Mouse (Mus musculus) MEL (cell line): ENCODE results near the gene Vamp2. TPM values are rescaled to one million over a fixed set of nuclear protein-coding genes. Genes with fewer than 3 reads are reported as not detected.

ENCODE experiments used
- DNase-seq: peaks from one replicate; pipeline ENCODE4 v3.0.0; 2011; ENCODE audit warnings: low read depth, low spot score
- H3K27ac ChIP-seq: 2 replicates; pipeline ENCODE4 v1.5.1; 2012; ENCODE audit warnings: low read depth, mild to moderate bottlenecking, control low read depth, low read length, moderate library complexity; ENCODE audit not compliant: control insufficient read depth
- H3K27me3 ChIP-seq, 2 experiments: fragments of 150-350 bp in 1 of 2; sonication (generic) in 1 of 2; 2 replicates each; pipeline ENCODE4 v1.6.1; 2012; ENCODE audit warnings: low read length in 2 of 2, mild to moderate bottlenecking in 2 of 2, improper control_type of control experiment in 1 of 2, moderate library complexity in 1 of 2; ENCODE audit not compliant: insufficient read depth in 2 of 2, control insufficient read depth in 1 of 2
- H3K36me3 ChIP-seq, 2 experiments: 2 replicates each; pipeline ENCODE4 v1.6.1; 2012 to 2014; ENCODE audit warnings: low read length in 2 of 2, improper control_type of control experiment in 1 of 2, inconsistent platforms in 1 of 2, mild to moderate bottlenecking in 1 of 2; ENCODE audit not compliant: insufficient read depth in 2 of 2, control insufficient read depth in 1 of 2
- H3K4me1 ChIP-seq, 2 experiments: fragments of 150-350 bp in 1 of 2; sonication (generic) in 1 of 2; 2 replicates each; pipeline ENCODE4 v1.6.1; 2012; ENCODE audit warnings: low read length in 2 of 2, improper control_type of control experiment in 1 of 2, mild to moderate bottlenecking in 1 of 2; ENCODE audit not compliant: insufficient read depth in 2 of 2, control insufficient read depth in 1 of 2
- H3K4me3 ChIP-seq, 2 experiments: fragments of 150-350 bp in 1 of 2; sonication (generic) in 1 of 2; 2 replicates each; pipeline ENCODE4 v1.5.1; 2012; ENCODE audit warnings: low read depth in 2 of 2, low read length in 2 of 2, mild to moderate bottlenecking in 2 of 2, moderate library complexity in 2 of 2, control low read depth in 1 of 2, improper control_type of control experiment in 1 of 2; ENCODE audit not compliant: control insufficient read depth in 1 of 2, insufficient read depth in 1 of 2
- H3K79me2 ChIP-seq: 2 replicates; pipeline ENCODE4 v1.6.1; 2012; ENCODE audit warnings: mild to moderate bottlenecking, low read length, moderate library complexity; ENCODE audit not compliant: control insufficient read depth, poor library complexity, insufficient read depth
- H3K9ac ChIP-seq: 2 replicates; pipeline ENCODE4 v1.6.1; 2012; ENCODE audit warnings: low read depth, mild to moderate bottlenecking, control low read depth, low read length, moderate library complexity; ENCODE audit not compliant: control insufficient read depth, poor library complexity, severe bottlenecking
- H3K9me3 ChIP-seq: fragments of 150-350 bp; sonication (generic); replicated peaks from 2 replicates; pipeline ENCODE4 v1.6.1; 2012; ENCODE audit warnings: mild to moderate bottlenecking, low read length, improper control_type of control experiment, moderate library complexity; ENCODE audit not compliant: insufficient read depth
- CHD1 ChIP-seq: IDR thresholded peaks from 2 replicates; pipeline ENCODE4 v1.6.1; 2012; ENCODE audit warnings: low read depth, mild to moderate bottlenecking, inconsistent platforms, low read length, improper control_type of control experiment
- CHD2 ChIP-seq: IDR thresholded peaks from 2 replicates; pipeline ENCODE4 v1.6.1; 2011; ENCODE audit warnings: low read length, improper control_type of control experiment
- CTCF ChIP-seq, 3 experiments: IDR thresholded peaks in 2 of 3; conservative IDR thresholded peaks in 1 of 3; 2 replicates each; pipeline ENCODE4 v1.5.1; 2011 to 2012; ENCODE audit warnings: low read length in 3 of 3, low read depth in 2 of 3, mild to moderate bottlenecking in 2 of 3, improper control_type of control experiment in 1 of 3, inconsistent platforms in 1 of 3, mixed read lengths in 1 of 3, moderate library complexity in 1 of 3; ENCODE audit not compliant: control insufficient read depth in 1 of 3, insufficient read depth in 1 of 3, poor library complexity in 1 of 3, severe bottlenecking in 1 of 3
- ELF1 ChIP-seq: IDR thresholded peaks from 2 replicates; pipeline ENCODE4 v1.6.1; 2014; ENCODE audit warnings: low read depth, mild to moderate bottlenecking, inconsistent platforms, low read length, improper control_type of control experiment, moderate library complexity
- EP300 ChIP-seq, 2 experiments: IDR thresholded peaks; 2 replicates each; pipeline ENCODE4 v1.6.1; 2011; ENCODE audit warnings: improper control_type of control experiment in 2 of 2, low read length in 2 of 2, low read depth in 1 of 2, mild to moderate bottlenecking in 1 of 2
- ETS1 ChIP-seq: IDR thresholded peaks from 2 replicates; pipeline ENCODE4 v1.6.1; 2012; ENCODE audit warnings: low read depth, mild to moderate bottlenecking, inconsistent platforms, low read length, improper control_type of control experiment, moderate library complexity
- GABPA ChIP-seq: IDR thresholded peaks from 2 replicates; pipeline ENCODE4 v1.6.1; 2012; ENCODE audit warnings: low read depth, mild to moderate bottlenecking, inconsistent platforms, low read length, improper control_type of control experiment, moderate library complexity
- GATA1 ChIP-seq: IDR thresholded peaks from 2 replicates; pipeline ENCODE4 v1.6.1; 2011; ENCODE audit warnings: low read depth, low read length, improper control_type of control experiment
- HCFC1 ChIP-seq: IDR thresholded peaks from 2 replicates; pipeline ENCODE4 v1.6.1; 2012; ENCODE audit warnings: low read depth, mild to moderate bottlenecking, inconsistent platforms, low read length, improper control_type of control experiment, moderate library complexity
- JUND ChIP-seq: IDR thresholded peaks from 2 replicates; pipeline ENCODE4 v1.6.1; 2011; ENCODE audit warnings: low read depth, mild to moderate bottlenecking, improper control_type of control experiment, low read length
- KAT2A ChIP-seq: conservative IDR thresholded peaks from 2 replicates; pipeline ENCODE4 v1.6.1; 2012; ENCODE audit warnings: low read depth, low read length, improper control_type of control experiment, inconsistent platforms
- MAX ChIP-seq: IDR thresholded peaks from 2 replicates; pipeline ENCODE4 v1.6.1; 2011; ENCODE audit warnings: low read length, improper control_type of control experiment
- MAZ ChIP-seq: IDR thresholded peaks from 2 replicates; pipeline ENCODE4 v1.6.1; 2012; ENCODE audit warnings: low read depth, mild to moderate bottlenecking, inconsistent platforms, low read length, improper control_type of control experiment
- MEF2A ChIP-seq: IDR thresholded peaks from 2 replicates; pipeline ENCODE4 v1.6.1; 2014; ENCODE audit warnings: low read depth, mild to moderate bottlenecking, inconsistent platforms, low read length, improper control_type of control experiment; ENCODE audit not compliant: poor library complexity, insufficient replicate concordance, severe bottlenecking; ENCODE audit errors: extremely low read depth
- MXI1 ChIP-seq: IDR thresholded peaks from 2 replicates; pipeline ENCODE4 v1.6.1; 2011; ENCODE audit warnings: mild to moderate bottlenecking, low read depth, low read length, improper control_type of control experiment
- MYB ChIP-seq: IDR thresholded peaks from 2 replicates; pipeline ENCODE4 v1.6.1; 2011; ENCODE audit warnings: mild to moderate bottlenecking, low read depth, low read length, improper control_type of control experiment
- NELFE ChIP-seq: IDR thresholded peaks from 2 replicates; pipeline ENCODE4 v1.6.1; 2011; ENCODE audit warnings: low read depth, low read length, improper control_type of control experiment
- NRF1 ChIP-seq: IDR thresholded peaks from 2 replicates; pipeline ENCODE4 v1.6.1; 2014; ENCODE audit warnings: low read depth, mild to moderate bottlenecking, inconsistent platforms, low read length, improper control_type of control experiment, moderate library complexity; ENCODE audit not compliant: poor library complexity, insufficient read depth, severe bottlenecking
- POLR2A ChIP-seq, 2 experiments: IDR thresholded peaks; 2 replicates each; pipeline ENCODE4 v1.6.1; 2011 to 2012; ENCODE audit warnings: low read length in 2 of 2, mild to moderate bottlenecking in 2 of 2, control low read depth in 1 of 2, improper control_type of control experiment in 1 of 2, low read depth in 1 of 2, moderate library complexity in 1 of 2; ENCODE audit not compliant: control insufficient read depth in 1 of 2, insufficient read depth in 1 of 2, poor library complexity in 1 of 2
- POLR2AphosphoS2 ChIP-seq: IDR thresholded peaks from 2 replicates; pipeline ENCODE4 v1.6.1; 2011; ENCODE audit warnings: low read length, improper control_type of control experiment
- POLR2AphosphoS5 ChIP-seq: IDR thresholded peaks from 2 replicates; pipeline ENCODE4 v1.6.1; 2012; ENCODE audit warnings: low read depth, borderline replicate concordance, mild to moderate bottlenecking, inconsistent platforms, low read length, moderate library complexity, mixed read lengths
- RAD21 ChIP-seq: IDR thresholded peaks from 2 replicates; pipeline ENCODE4 v1.6.1; 2011; ENCODE audit warnings: mild to moderate bottlenecking, low read depth, low read length, improper control_type of control experiment
- RCOR1 ChIP-seq: IDR thresholded peaks from 2 replicates; pipeline ENCODE4 v1.6.1; 2012; ENCODE audit warnings: low read depth, mild to moderate bottlenecking, inconsistent platforms, low read length, improper control_type of control experiment
- SIN3A ChIP-seq: IDR thresholded peaks from 2 replicates; pipeline ENCODE4 v1.6.1; 2012; ENCODE audit warnings: low read length, improper control_type of control experiment, inconsistent platforms
- SMC3 ChIP-seq: IDR thresholded peaks from 2 replicates; pipeline ENCODE4 v1.6.1; 2011; ENCODE audit warnings: low read depth, low read length, improper control_type of control experiment
- TAL1 ChIP-seq: IDR thresholded peaks from 2 replicates; pipeline ENCODE4 v1.6.1; 2012; ENCODE audit warnings: mild to moderate bottlenecking, inconsistent platforms, low read length, moderate library complexity, mixed read lengths
- TBP ChIP-seq: IDR thresholded peaks from 2 replicates; pipeline ENCODE4 v1.8.0; 2011; ENCODE audit warnings: low read depth, low read length, improper control_type of control experiment
- TCF12 ChIP-seq: IDR thresholded peaks from 2 replicates; pipeline ENCODE4 v1.6.1; 2014; ENCODE audit warnings: low read depth, mild to moderate bottlenecking, inconsistent platforms, low read length, improper control_type of control experiment, moderate library complexity
- UBTF ChIP-seq: IDR thresholded peaks from 2 replicates; pipeline ENCODE4 v1.6.1; 2012; ENCODE audit warnings: low read depth, mild to moderate bottlenecking, inconsistent platforms, low read length, improper control_type of control experiment, moderate library complexity, borderline replicate concordance; ENCODE audit not compliant: insufficient read depth
- USF1 ChIP-seq: IDR thresholded peaks from 2 replicates; pipeline ENCODE4 v1.6.1; 2014; ENCODE audit warnings: low read depth, mild to moderate bottlenecking, inconsistent platforms, low read length, improper control_type of control experiment, moderate library complexity
- USF2 ChIP-seq, 2 experiments: IDR thresholded peaks; 2 replicates each; pipeline ENCODE4 v1.6.1; 2011 to 2012; ENCODE audit warnings: improper control_type of control experiment in 2 of 2, low read length in 2 of 2, borderline replicate concordance in 1 of 2, inconsistent platforms in 1 of 2, low read depth in 1 of 2, mild to moderate bottlenecking in 1 of 2; ENCODE audit not compliant: insufficient read depth in 1 of 2
- ZKSCAN1 ChIP-seq: IDR thresholded peaks from 2 replicates; pipeline ENCODE4 v1.6.1; 2012; ENCODE audit warnings: low read depth, mild to moderate bottlenecking, inconsistent platforms, low read length, improper control_type of control experiment, moderate library complexity
- ZNF384 ChIP-seq: IDR thresholded peaks from 2 replicates; pipeline ENCODE4 v1.6.1; 2012; ENCODE audit warnings: low read depth, mild to moderate bottlenecking, inconsistent platforms, low read length, improper control_type of control experiment
- polyA plus RNA-seq, 2 experiments: library from polyadenylated mRNA; stranded (reverse) in 1 of 2; unstranded in 1 of 2; fragments of >175 nt in 1 of 2; fragments of >200 nt in 1 of 2; gene quantifications; 2 replicates each; pipeline versions ENCODE4 v1.2.1 to v1.2.4; 2012; ENCODE audit warnings: low replicate concordance in 2 of 2, low read depth in 1 of 2; ENCODE audit not compliant: insufficient read length in 2 of 2, insufficient read depth in 1 of 2, missing spikeins in 1 of 2
- total RNA-seq: library from RNA; depleted of rRNA; stranded (reverse); fragments of 300-350 nt; gene quantifications from 2 replicates; pipeline ENCODE4 v1.2.3, GENCODE M21; 2012

The Vamp2 gene
- total and polyA plus RNA-seq, 3 experiments: 3.3 to 28.9 TPM; not detected in 1

DNA sequence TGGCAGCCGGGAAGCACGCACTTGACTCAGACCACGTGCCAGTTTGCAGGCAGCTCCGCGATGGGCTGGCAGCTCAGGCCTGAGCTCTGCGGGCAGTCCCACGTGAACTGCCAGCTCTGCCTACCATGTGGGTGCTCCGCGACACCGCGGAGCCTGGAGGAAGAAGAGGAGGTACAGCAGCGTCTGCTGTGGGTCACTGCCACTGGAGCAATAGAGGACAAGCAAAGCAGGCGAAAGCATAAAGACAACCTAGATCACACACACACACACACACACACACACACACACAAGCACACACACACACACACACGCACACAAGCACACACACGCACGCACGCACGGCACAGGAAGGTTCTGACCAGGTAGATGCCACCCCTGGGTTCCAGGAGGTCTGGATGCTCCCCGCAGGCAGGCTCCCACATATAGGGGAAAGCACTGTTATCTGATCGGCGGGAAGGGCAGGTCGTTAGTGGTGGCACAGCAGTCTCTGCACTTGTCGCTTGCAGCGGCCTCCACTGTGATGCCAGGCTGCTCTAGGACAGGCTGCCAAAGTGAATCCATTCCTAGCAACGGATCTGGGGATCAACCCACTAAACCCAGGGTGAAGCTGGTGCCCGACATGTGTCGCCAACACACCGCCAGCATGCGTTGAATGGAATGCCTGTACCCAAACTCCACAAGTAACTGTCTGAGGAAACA lies 22.0 kb upstream of the Vamp2 start (continued):
- TF ChIP-seq USF1 (peak; percentile 85), GABPA (no peak), UBTF (0 out of 2 replicates have a peak, but pooled peaks have one; percentile 31), CHD2 (no peak), TBP (0 out of 2 replicates have a peak, but pooled peaks have one; percentile 27), SIN3A (peak; percentile 37), MAX (peak; percentile 97), EP300 (IDR thresholded peaks at IDR 0.05; ENCODE audit: low read depth in 1 of 2, low read length in 2 of 2) (peak in 1 of 2 experiments; percentile 13; a peak in 1 of 4 replicates), ZKSCAN1 (no peak), GATA1 (peak; percentile 83)

DNA sequence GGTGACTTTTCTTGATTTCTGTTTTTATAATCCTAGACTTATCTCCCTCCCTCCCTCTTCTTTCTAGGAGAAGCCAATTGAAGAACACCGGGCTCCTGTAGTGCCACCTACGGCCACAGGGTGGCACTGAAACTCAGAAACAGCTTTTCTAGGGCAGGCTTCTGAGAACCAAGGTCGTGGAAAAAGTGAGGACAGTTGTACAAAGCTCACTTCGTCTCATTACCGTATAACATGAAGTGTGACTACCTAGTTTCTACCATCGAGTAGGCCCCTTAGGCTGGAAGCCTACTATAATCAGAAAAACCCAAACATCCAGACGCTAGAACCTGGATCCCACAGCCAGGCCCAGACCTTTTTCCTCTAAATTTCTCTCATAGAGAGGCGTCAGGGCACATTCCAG lies 21.3 kb upstream of the Vamp2 start:
- peak; percentile 96 for DNase-seq
- peaks cover 5% of the 10 kb centered on the region; the same call in 1 of the 2 replicates for H3K79me2 ChIP-seq
- H3K36me3 ChIP-seq: peaks cover 0 to 2% of the 10 kb centered on the region in 2 experiments; a peak in 1 of 4 replicates
- H3K27me3 ChIP-seq: no peaks in the 10 kb centered on the region
- peaks cover 0 to 8% of the 10 kb centered on the region in 2 experiments; a peak in 1 of 4 replicates for H3K4me1 ChIP-seq
- peak overlapping the region; percentile 49 to 50; a peak in 3 of 4 replicates for H3K4me3 ChIP-seq
- peak overlapping the region; percentile 63 for H3K9ac ChIP-seq
- no peaks in the 10 kb centered on the region for H3K9me3 ChIP-seq
- peak overlapping the region; percentile 61 for H3K27ac ChIP-seq
- TF ChIP-seq RCOR1 (no peak), RAD21 (peak; percentile 67), MXI1 (peak; percentile 96), TCF12 (no peak), USF1 (no peak), MEF2A (no peak), SMC3 (peak; percentile 79), CTCF (IDR thresholded peaks at IDR 0.05 in 2 of 3, conservative IDR thresholded peaks at IDR 0.05 in 1 of 3; ENCODE audit: control insufficient read depth in 1 of 3, insufficient read depth in 1 of 3, low read depth in 2 of 3, low read length in 3 of 3, poor library complexity in 1 of 3, severe bottlenecking in 1 of 3) (peak; percentile 76 to 79 (median 79)), CHD2 (no peak), HCFC1 (peak; percentile 58), MYB (no peak), TBP (peak; percentile 59), TAL1 (no peak), MAX (no peak), GATA1 (peak; percentile 44; the same call in 1 of the 2 replicates), NELFE (no peak), ZNF384 (peak; percentile 47), SIN3A (peak; percentile 77), ELF1 (no peak), ETS1 (peak; percentile 9; the same call in 1 of the 2 replicates), POLR2A (IDR thresholded peaks at IDR 0.05; ENCODE audit: control insufficient read depth in 1 of 2, insufficient read depth in 1 of 2, low read depth in 1 of 2, low read length in 2 of 2, poor library complexity in 1 of 2) (no peak), MAZ (no peak), USF2 (IDR thresholded peaks at IDR 0.05; ENCODE audit: borderline replicate concordance in 1 of 2, insufficient read depth in 1 of 2, low read depth in 1 of 2, low read length in 2 of 2) (no peak), CHD1 (no peak), KAT2A (no peak), NRF1 (no peak), POLR2AphosphoS2 (no peak), JUND (no peak), POLR2AphosphoS5 (no peak)
